Mouse (Mus musculus) ES-E14 (cell line): ENCODE measurements at regions not wholly inside any gene's neighbourhood (a gene's known extent, or its start where the extent isn't known, plus 50 kb on each side); places are given as distances from the start of the nearest gene placed in this dataset.

Experiments used
- CHD2 ChIP-seq: IDR thresholded peaks from 2 replicates; pipeline ENCODE4 v1.6.1; 2014; ENCODE audit warnings: mild to moderate bottlenecking, low read depth, low read length, inconsistent platforms
- HCFC1 ChIP-seq: IDR thresholded peaks from 2 replicates; pipeline ENCODE4 v1.6.1; 2012; ENCODE audit warnings: low read length, inconsistent platforms, borderline replicate concordance; ENCODE audit not compliant: insufficient read depth
- ZC3H11A ChIP-seq: IDR thresholded peaks from 2 replicates; pipeline ENCODE4 v1.6.1; 2012; ENCODE audit warnings: low read depth, mild to moderate bottlenecking, inconsistent platforms, low read length, borderline replicate concordance
- ZNF384 ChIP-seq: IDR thresholded peaks from 2 replicates; pipeline ENCODE4 v1.6.1; 2012; ENCODE audit warnings: low read depth, low read length, inconsistent platforms

DNA sequence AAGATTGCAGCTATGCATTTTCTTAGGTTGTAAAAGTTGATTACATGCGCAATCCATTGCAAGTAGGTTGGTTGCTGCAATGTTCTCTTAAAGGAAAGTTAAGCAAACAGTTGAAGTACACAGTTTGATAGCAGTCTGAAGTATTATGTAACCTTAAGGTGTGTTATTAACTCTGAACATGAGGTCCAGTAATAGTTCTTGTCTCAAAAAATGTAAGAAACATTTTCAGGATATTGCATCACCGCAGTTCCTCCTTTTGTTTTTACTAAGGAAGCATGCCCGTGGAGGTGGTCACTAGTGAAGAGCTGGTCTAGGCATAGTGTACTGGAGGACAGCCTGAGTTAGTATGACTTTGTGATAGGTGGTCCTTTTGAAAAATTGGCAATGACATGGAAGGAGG lies 339.4 kb upstream of the Cldn34d start:
- TF ChIP-seq ZNF384 (no peak), ZC3H11A (no peak), HCFC1 (no peak), CHD2 (no peak)
